Mouse (Mus musculus) kidney, adult 18-20 months (tissue): Measurements from ENCODE around the gene Qrfp.

ENCODE experiments used
- DNase-seq: peaks from one replicate; pipeline ENCODE4 v3.0.0; 2021

Gene Qrfp

DNA sequence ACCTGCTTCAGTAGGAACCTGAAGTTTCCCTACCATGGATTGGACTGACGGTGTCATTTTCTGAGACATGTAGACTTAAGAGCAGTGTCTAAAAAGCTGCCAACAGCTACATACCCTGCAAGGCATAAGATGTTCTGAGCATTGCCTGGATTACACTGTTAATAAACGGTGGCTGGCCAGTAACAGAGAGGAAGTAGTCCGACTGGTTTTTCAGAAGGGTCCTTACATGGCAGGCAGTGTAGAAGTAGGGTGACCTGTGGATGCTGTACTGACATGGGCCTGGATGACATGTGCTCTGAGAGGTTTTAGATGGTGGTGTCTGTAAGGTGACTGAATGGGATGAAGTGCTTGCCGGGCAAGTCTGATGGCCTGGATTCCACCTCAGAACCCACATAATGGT lies 42.6 kb downstream of the Qrfp start:
- DNase-seq: no peak

DNA sequence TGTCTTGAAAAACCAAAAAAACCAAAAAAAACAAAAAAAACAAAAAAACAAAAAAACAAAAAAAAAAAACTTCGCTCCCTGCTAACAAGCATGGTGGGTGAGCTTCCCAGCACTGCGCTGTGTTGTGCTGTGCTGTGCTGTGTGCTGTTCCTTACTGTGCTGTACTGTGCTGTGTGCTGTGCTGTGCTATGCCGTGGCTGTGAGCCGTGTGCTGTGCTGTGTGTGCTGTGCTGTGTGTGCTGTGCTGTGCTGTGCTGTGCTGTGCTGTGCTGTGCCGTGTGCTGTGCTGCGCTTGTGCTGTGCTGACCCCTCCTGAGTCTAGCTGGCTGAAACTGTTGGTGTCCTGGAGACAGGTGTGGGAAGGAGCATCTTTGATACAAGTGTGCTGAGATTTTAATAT lies 43.3 kb downstream of the Qrfp start:
- no peak for DNase-seq

GRCm38 (mm10) chr2:31763271-31763670 lies 47.1 kb downstream of the Qrfp start:
- no peak for DNase-seq

DNA sequence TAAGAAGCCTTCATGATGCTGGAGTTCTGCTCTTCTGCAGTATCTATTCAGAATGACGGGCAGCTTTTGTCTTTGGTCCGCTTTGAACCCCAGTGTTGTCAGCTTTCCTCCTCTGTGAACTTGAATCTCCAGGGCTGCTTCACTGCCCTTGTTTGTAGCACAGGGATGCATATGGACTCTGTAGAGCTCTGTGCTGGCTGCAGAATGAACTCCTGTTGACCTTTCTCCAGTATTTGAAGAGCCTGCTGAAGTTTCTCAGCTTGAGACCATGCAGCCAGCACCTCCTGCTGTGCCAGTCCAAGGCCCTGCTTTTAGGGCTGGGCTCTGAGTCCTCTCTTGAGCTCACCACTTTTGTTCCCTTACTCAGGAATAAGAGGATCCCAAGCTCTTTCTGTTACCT lies 47.5 kb downstream of the Qrfp start:
- DNase-seq: no peak

DNA sequence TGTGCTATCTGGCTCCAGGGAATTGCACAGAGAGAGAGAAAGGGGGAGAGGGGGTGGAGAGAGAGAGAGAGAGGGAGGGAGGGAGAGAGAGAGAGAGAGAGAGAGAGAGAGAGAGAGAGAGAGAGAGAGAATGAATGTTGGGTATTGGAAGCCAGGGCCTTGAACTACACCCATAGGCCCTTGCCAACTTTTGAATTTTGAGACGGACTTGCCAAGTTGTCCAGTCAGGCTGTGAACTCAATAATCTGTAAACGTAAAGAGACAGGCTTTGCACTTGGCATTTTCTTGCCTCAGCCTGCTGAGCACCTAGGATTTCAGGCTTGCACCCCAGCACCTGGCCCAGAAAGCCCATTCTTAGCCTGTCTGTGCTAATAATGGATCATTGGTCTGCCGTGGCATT lies 48.2 kb downstream of the Qrfp start:
- no peak for DNase-seq

GRCm38 (mm10) chr2:31761585-31761984 lies 48.8 kb downstream of the Qrfp start:
- DNase-seq: no peak

- DNase-seq: no peak
These were observed 49.3 kb downstream of the Qrfp start for GRCm38 (mm10) chr2:31761115-31761531.

DNA sequence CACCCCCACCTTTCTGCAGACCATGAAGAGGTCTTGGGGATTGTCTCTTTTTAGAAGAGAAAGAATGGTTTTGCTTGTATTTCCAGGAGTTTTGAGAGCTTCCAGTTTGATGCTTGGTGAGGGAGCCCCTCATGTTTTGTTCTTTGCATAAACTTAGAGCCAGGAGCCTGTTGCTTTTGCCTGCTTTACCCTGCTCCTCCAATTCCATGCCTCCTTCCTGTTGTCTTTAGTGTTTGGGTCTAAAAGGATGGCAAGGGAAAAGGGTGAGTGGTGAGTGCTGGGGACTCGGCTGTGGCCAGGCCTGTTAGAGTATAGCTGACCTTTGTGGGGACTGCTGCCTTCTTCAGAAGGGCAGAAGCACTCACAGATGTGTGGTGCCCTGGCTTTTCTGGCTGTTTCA lies 49.9 kb downstream of the Qrfp start:
- no peak for DNase-seq

DNA sequence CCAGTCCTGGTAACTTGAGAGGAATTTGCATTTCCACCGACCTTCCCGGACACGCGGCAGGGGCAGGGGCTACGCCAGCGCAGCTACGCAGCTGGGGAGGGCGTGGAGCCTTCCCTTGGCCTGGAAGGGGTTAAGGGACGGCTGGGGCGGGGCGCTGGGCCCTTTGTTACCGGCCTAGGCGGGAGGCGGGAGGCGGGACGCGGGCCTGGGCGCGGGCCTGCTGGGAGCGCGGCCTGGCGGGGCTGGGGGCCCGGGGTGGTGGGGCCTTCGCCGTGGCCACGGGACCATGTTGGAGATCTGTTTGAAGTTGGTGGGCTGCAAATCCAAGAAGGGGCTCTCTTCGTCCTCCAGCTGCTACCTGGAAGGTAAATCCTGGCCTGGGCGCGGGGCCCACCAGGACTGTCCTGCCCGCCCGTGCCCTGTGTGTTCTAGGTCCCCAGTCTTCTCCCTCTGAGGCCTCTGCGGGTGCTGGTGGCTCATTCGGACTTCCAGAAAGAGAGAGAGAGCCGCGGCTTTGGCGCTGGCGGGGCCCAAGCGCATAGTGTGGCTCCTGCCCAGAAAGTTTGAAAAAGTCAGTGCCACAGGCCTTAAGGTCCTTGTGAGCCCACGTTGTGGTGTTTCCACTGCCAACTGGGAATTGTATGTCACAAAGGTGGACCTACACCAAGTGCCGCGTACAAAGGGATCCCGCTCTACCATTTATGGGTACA lies 50.5 kb downstream of the Qrfp start:
- DNase-seq: peak; percentile 85

GRCm38 (mm10) chr2:31758966-31759365 lies 51.4 kb downstream of the Qrfp start:
- DNase-seq: no peak

DNA sequence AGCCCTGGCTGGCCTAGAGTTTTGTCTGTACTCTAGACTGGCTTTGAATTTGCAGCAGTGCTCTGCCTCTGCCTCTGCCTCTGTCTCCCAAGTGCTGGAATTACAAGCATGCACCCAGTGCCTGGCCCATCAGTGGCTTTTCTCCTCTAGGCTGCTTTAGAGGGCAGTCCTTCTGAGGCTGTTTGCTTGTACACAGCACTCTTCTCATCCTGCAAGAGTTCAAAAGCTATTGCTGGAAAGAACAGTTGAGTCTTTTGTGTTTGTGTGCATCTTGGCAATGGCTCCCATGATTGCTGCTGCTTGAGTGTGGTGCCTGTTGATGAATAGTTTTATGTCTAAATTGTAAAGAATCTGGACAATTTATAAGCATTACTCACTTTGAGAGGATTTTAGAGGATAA lies 52.9 kb downstream of the Qrfp start:
- DNase-seq: no peak
